Mouse (Mus musculus): ENCODE measurements around the gene 4921517D22Rik. TPM values are rescaled to one million over a fixed set of nuclear protein-coding genes. Genes with fewer than 3 reads are reported as not detected.
A peak's percentile ranks its signal among the peaks of the same experiment; 100 is the strongest.

The 4921517D22Rik gene
- polyA plus RNA-seq, 1 experiment, result not detected

DNA sequence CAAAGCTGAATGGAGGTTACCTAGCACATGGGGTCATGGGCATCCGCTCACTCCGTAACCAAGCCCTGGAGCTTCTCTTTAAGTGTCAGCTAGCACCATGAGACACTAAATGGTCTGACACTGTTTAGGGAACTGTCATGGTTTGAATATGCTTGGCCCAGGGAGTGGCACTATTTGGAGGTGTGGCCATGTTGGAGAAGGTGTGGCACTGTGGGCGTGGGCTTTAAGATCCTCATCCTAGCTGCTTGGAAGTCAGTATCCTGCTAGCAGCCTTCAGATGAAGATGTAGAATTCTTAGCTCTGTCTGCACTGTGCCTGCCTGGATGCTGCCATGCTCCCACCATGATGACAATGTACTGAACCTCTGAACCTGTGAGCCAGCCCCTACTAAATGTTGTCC is 33.5 kb downstream of the 4921517D22Rik start:
- Histone ChIP-seq H3ac (ENCODE audit: control insufficient read depth, insufficient read length) (no peak overlapping the region), H3K79me2 (ENCODE audit: control insufficient read depth, insufficient read depth) (no peaks in the 10 kb centered on the region), H3K4me3 (no peak overlapping the region), H3K4me2 (ENCODE audit: low read depth) (no peak overlapping the region), H3K36me3 (ENCODE audit: control insufficient read depth, insufficient read depth) (no peaks in the 10 kb centered on the region), H3K27me3 (ENCODE audit: control insufficient read depth, insufficient read depth, insufficient read length) (no peaks in the 10 kb centered on the region)
- no peak for TF ChIP-seq MYOG (IDR thresholded peaks at IDR 0.05; ENCODE audit: control insufficient read depth in 1 of 3, insufficient read depth in 1 of 3, insufficient read length in 2 of 3, low read depth in 2 of 3)
- no peak for TF ChIP-seq REST (IDR thresholded peaks at IDR 0.05; ENCODE audit: insufficient read depth, insufficient read length)
- no peak for TF ChIP-seq POLR2A (IDR thresholded peaks at IDR 0.05; ENCODE audit: insufficient read length, low read depth)
- TF ChIP-seq CEBPB (IDR thresholded peaks at IDR 0.05; ENCODE audit: insufficient read depth, poor library complexity, severe bottlenecking), result no peak
- no peak for TF ChIP-seq SRF (IDR thresholded peaks at IDR 0.05; ENCODE audit: control insufficient read depth, insufficient read length, low read depth)
- TF ChIP-seq POLR2AphosphoS2 (IDR thresholded peaks at IDR 0.05; ENCODE audit: insufficient read length, low read depth), result no peak
- TF ChIP-seq E2F4 (IDR thresholded peaks at IDR 0.05; ENCODE audit: insufficient read depth), result no peak
- no peak for TF ChIP-seq TCF12 (IDR thresholded peaks at IDR 0.05; ENCODE audit: insufficient read depth, poor library complexity, severe bottlenecking)

DNA sequence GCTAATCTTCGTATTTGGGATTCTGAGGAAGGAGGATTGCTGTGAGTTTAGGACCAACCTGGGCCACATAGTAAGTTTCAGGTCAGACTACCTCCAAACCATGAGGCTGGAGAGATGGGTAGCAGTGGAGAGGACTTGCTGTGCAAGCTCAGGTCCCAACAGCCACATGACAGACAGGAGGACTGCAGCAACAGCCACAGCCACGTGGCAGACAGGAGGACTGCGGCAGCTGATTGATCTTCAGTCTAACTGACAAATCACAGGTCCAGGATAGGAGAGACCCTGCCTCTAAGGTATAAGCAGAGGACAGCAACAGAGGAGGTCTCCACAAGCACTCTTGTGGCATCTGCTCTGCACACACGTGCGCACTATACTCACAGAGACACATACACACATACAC is 36.1 kb downstream of the 4921517D22Rik start:
- Histone ChIP-seq H3K36me3 (ENCODE audit: control insufficient read depth, insufficient read depth) (no peaks in the 10 kb centered on the region), H3ac (ENCODE audit: control insufficient read depth, insufficient read length) (no peak overlapping the region), H3K4me3 (no peak overlapping the region), H3K79me2 (ENCODE audit: control insufficient read depth, insufficient read depth) (no peaks in the 10 kb centered on the region), H3K4me2 (ENCODE audit: low read depth) (no peak overlapping the region), H3K27me3 (ENCODE audit: control insufficient read depth, insufficient read depth, insufficient read length) (no peaks in the 10 kb centered on the region)
- TF ChIP-seq TCF12 (IDR thresholded peaks at IDR 0.05; ENCODE audit: insufficient read depth, poor library complexity, severe bottlenecking) (no peak), SRF (IDR thresholded peaks at IDR 0.05; ENCODE audit: control insufficient read depth, insufficient read length, low read depth) (no peak), USF1 (IDR thresholded peaks at IDR 0.05; ENCODE audit: low read depth) (no peak), POLR2AphosphoS2 (IDR thresholded peaks at IDR 0.05; ENCODE audit: insufficient read length, low read depth) (no peak), E2F4 (IDR thresholded peaks at IDR 0.05; ENCODE audit: insufficient read depth) (no peak), MAX (IDR thresholded peaks at IDR 0.05; ENCODE audit: low read depth) (no peak), TCF3 (IDR thresholded peaks at IDR 0.05; ENCODE audit: insufficient read length, low read depth) (no peak), POLR2A (IDR thresholded peaks at IDR 0.05; ENCODE audit: insufficient read length, low read depth) (no peak), REST (IDR thresholded peaks at IDR 0.05; ENCODE audit: insufficient read depth, insufficient read length) (no peak), CEBPB (IDR thresholded peaks at IDR 0.05; ENCODE audit: insufficient read depth, poor library complexity, severe bottlenecking) (no peak), MYOG (IDR thresholded peaks at IDR 0.05; ENCODE audit: control insufficient read depth in 1 of 3, insufficient read depth in 1 of 3, insufficient read length in 2 of 3, low read depth in 2 of 3) (no peak), MYOD1 (IDR thresholded peaks at IDR 0.05; ENCODE audit: control insufficient read depth in 1 of 3, insufficient read length in 2 of 3, low read depth in 2 of 3) (no peak)

DNA sequence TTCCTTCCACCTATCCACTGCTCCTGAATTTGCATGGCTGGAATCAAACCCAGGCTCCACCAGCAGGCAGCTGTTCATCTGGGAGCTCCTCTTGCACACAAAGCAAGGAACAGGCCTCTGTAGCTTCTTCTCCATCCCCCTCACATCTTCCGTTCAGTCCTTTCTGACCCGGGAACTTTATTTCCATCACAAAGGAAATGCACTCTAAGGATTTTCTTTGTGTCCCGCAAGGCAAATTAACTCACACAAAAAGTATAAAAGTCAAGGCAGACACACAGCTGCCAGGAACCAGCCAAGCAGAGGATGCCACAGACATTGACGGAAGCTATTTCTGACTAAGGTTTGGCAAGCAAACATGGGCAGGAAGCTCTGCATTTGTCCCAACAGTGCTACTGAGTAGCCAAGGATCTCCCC is 36.9 kb downstream of the 4921517D22Rik start:
- Histone ChIP-seq H3K79me2 (ENCODE audit: control insufficient read depth, insufficient read depth) (no peaks in the 10 kb centered on the region), H3K36me3 (ENCODE audit: control insufficient read depth, insufficient read depth) (no peaks in the 10 kb centered on the region), H3K4me3 (no peak overlapping the region), H3K27me3 (ENCODE audit: control insufficient read depth, insufficient read depth, insufficient read length) (no peaks in the 10 kb centered on the region), H3ac (ENCODE audit: control insufficient read depth, insufficient read length) (no peak overlapping the region), H3K4me2 (ENCODE audit: low read depth) (peak overlapping the region; percentile 45)
- TF ChIP-seq POLR2AphosphoS2 (IDR thresholded peaks at IDR 0.05; ENCODE audit: insufficient read length, low read depth), result no peak
- TF ChIP-seq MYOG (IDR thresholded peaks at IDR 0.05; ENCODE audit: control insufficient read depth in 1 of 3, insufficient read depth in 1 of 3, insufficient read length in 2 of 3, low read depth in 2 of 3), result no peak
- no peak for TF ChIP-seq E2F4 (IDR thresholded peaks at IDR 0.05; ENCODE audit: insufficient read depth)

DNA sequence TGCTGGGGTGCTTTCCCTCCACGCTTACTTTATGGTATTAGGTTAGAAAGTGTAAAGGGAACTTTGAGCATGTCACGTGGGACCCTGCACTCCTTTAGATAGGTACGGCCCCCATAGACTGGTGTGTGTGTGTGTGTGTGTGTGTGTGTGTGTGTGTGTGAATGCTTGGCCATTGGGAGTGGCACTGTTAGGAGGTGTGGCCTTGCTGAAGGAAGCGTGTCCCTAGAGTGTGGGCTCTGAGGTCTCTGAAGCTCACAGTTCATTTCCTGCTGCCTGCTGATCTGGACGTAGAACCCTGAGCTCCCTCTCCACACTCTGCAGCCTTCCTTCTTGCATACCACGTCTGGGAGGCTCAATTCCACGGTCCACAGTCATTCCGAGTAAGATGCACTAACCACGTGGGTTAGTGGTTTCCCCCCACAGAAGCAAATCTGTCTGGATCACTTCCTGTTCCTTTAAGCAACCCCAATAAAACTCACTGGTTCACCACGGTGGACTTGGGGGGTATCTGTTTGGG is 37.5 kb downstream of the 4921517D22Rik start:
- Histone ChIP-seq H3K4me2 (ENCODE audit: low read depth) (peak overlapping the region; percentile 45), H3ac (ENCODE audit: control insufficient read depth, insufficient read length) (no peak overlapping the region), H3K79me2 (ENCODE audit: control insufficient read depth, insufficient read depth) (no peaks in the 10 kb centered on the region), H3K27me3 (ENCODE audit: control insufficient read depth, insufficient read depth, insufficient read length) (no peaks in the 10 kb centered on the region), H3K36me3 (ENCODE audit: control insufficient read depth, insufficient read depth) (no peaks in the 10 kb centered on the region), H3K4me3 (no peak overlapping the region)
- TF ChIP-seq E2F4 (IDR thresholded peaks at IDR 0.05; ENCODE audit: insufficient read depth) (no peak), SRF (IDR thresholded peaks at IDR 0.05; ENCODE audit: control insufficient read depth, insufficient read length, low read depth) (no peak), MYOG (IDR thresholded peaks at IDR 0.05; ENCODE audit: control insufficient read depth in 1 of 3, insufficient read depth in 1 of 3, insufficient read length in 2 of 3, low read depth in 2 of 3) (no peak), POLR2AphosphoS2 (IDR thresholded peaks at IDR 0.05; ENCODE audit: insufficient read length, low read depth) (no peak), POLR2A (IDR thresholded peaks at IDR 0.05; ENCODE audit: insufficient read length, low read depth) (no peak), CEBPB (IDR thresholded peaks at IDR 0.05; ENCODE audit: insufficient read depth, poor library complexity, severe bottlenecking) (no peak), MAX (IDR thresholded peaks at IDR 0.05; ENCODE audit: low read depth) (no peak)

- Histone ChIP-seq H3ac (ENCODE audit: control insufficient read depth, insufficient read length) (no peak overlapping the region), H3K36me3 (ENCODE audit: control insufficient read depth, insufficient read depth) (no peaks in the 10 kb centered on the region), H3K4me3 (no peak overlapping the region), H3K4me2 (ENCODE audit: low read depth) (no peak overlapping the region), H3K27me3 (ENCODE audit: control insufficient read depth, insufficient read depth, insufficient read length) (no peaks in the 10 kb centered on the region), H3K79me2 (ENCODE audit: control insufficient read depth, insufficient read depth) (no peaks in the 10 kb centered on the region)
- TF ChIP-seq SRF (IDR thresholded peaks at IDR 0.05; ENCODE audit: control insufficient read depth, insufficient read length, low read depth) (no peak), REST (IDR thresholded peaks at IDR 0.05; ENCODE audit: insufficient read depth, insufficient read length) (no peak), MYOD1 (IDR thresholded peaks at IDR 0.05; ENCODE audit: control insufficient read depth in 1 of 3, insufficient read length in 2 of 3, low read depth in 2 of 3) (no peak), MAX (IDR thresholded peaks at IDR 0.05; ENCODE audit: low read depth) (no peak), USF1 (IDR thresholded peaks at IDR 0.05; ENCODE audit: low read depth) (no peak)
Observed at GRCm38 (mm10) chr13:59655718-59656315, 38.1 kb downstream of the 4921517D22Rik start.

All from myocyte (in vitro differentiated cells).